Mouse (Mus musculus) right cerebral cortex, postnatal 36 days (tissue): ENCODE results near the gene Mast1.

Experiments
- DNase-seq, 2 experiments: peaks; one replicate each; pipeline ENCODE4 v3.0.0; 2022; ENCODE audit warnings: low spot score in 2 of 2, mixed read lengths in 1 of 2

Mast1 gene

GRCm38 (mm10) chr8:84873016-84873415 is 64.1 kb downstream of the Mast1 start:
- DNase-seq = no peak

DNA sequence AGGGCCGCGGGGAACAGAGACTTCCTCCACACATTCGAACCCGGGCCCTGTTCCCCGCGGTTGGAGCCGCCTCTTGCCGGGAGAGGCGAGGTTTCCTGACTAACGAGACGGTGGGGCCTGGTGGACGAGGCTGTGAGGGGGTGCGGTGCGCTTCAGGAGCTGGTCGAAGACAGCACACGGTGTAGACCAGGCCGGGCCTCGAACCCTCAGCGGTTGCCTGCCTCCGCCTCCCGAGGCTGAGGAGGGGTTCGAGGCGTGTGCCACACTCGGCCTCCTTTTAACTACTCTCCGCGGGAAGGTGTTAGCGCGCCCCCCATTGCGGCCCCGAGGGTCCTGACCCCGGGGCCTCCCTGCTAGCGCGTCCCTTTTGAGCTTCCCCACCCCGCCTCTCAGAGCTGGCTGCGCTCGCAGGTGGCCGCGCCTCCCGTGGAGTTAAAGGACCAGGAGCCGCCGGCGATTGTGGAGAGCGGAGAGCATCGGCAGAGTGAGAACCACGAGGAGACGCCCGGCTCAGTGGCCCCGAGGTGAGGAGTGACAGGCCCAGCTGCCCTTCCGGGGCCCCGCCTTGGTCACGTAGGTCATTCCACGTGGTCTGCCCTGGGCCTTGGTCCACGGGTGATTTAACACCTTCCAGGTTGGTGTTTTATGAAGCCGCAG is 64.7 kb downstream of the Mast1 start:
- DNase-seq = no peak

GRCm38 (mm10) chr8:84871376-84872308 is 65.5 kb downstream of the Mast1 start, which contains the start of gene Syce2:
Gene Syce2 (plus strand): TSS chr8:84872111.
- no peak for DNase-seq
